Mouse (Mus musculus): ENCODE results near the gene Cgn. TPM values are rescaled to one million over a fixed set of nuclear protein-coding genes. Genes with fewer than 3 reads are reported as not detected.

Cgn gene
- under 1 TPM; 0.12 to 0.13 TPM for total RNA-seq (2021)
- long read RNA-seq, experiment 1, result 0 reads
- long read RNA-seq, experiment 2, result 0 reads

DNA sequence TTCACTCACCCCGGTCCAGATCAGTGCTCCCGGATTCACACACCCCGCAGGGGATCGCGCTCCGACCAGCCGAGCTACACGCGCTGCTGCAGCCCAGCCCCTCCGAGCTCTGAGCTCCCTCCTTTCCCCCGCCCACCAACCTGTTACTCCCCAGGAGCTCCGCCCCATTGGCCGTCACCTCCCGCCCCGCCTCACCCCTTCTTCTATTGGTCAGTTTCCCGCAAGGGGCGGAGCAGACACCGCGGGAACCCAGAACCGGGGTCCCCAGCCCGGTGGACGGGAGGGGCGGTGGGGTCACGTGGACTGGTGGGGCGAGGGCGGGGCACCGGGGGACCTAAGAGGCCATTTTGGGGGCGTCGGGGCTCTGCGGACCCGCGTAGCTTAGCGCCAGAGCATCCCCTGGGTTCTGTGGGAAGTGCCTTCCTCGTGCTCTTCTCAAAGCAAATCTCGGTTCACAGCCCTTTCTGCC lies at the start of gene Cgn:
Gene Cgn (minus strand): TSS at position 126 of the 469 bp plus-strand sequence.
- DNase-seq, result peak; percentile 78 to 85
- intact Hi-C loops (cut with DNase I), result no loop called here

DNA sequence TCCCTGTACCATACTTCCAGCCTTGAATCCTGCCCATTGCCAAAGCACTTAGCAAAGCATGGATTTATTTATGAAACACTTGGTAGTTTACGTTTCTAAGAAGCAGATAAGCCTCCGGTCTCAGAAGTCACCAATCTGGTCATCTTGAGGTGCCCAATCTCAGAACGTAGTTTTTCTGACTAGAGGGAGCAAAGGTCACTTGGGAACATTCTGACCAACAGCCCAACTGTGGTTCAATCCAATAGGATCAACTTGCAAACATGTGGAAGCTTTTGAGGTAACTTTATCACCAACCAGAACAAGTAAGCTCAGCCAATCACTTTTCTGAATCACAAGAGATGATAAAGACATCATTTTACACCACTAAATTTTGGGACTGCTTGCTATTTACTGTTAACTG lies 49.1 kb upstream of the Cgn start:
- intact Hi-C loops (cut with DNase I), result no loop called here
- DNase-seq, result no peak

DNA sequence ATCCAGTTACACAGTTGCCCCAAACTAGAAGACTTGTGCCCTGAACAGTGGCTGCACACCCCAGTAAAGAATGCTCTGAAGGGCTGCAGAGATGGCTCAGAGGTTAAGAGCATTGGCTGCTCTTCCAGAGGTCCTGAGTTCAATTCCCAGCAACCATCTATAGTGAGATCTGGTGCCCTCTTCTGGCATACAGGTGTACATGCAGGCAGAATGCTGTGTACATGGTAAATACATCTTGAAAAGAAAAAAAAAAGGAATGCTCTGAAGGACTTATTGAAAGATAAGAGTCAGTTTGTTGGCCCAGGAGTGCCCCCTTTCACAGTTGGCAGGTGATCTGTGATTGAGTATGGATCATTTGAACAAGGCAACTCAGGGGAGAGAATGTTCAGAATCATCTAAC lies 47.1 kb upstream of the Cgn start:
- intact Hi-C loops (cut with DNase I), result no loop called here
- DNase-seq, result no peak

DNA sequence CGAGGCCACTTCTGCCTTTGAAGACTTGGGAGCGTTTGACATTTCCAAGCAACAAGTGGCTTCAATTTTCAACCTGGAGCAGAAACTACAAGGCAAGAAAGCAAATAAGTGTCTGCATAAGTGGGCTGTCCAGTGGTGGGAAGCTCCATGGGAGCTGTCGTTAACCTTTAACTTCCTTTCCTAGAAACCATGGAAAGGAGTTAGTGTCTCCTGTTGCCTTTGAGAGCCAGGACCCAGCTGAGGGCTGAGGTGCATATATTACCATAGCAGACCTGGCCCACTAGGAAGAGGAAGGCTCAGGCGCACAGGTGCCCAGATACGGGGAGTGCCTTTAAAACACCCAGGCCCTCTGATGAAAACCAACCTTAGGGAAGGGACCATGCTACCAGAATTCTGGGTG lies 46.4 kb upstream of the Cgn start:
- no peak for DNase-seq
- intact Hi-C loops (cut with DNase I), result no loop called here

DNA sequence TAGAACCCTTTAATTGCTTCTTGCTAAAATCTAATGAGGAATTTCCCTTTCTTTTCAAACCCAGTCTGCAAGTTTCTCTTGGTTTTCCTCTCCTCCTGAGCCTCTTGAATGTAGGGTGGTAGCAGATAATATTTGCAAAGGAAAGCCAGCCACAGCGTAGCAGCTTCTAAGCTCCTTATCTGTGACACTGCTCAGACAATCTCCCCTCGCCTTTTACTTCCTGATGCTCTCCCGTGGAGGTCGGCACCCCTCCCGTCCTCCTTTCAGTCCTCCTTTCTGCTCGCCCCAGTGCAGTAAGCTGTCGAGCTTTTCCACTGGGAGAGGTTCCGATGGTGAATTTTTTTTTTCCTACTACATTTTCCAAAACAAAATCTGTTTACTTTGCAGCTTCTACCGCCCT lies 45.8 kb upstream of the Cgn start:
- DNase-seq, result no peak
- intact Hi-C loops (cut with DNase I), result no loop called here

DNA sequence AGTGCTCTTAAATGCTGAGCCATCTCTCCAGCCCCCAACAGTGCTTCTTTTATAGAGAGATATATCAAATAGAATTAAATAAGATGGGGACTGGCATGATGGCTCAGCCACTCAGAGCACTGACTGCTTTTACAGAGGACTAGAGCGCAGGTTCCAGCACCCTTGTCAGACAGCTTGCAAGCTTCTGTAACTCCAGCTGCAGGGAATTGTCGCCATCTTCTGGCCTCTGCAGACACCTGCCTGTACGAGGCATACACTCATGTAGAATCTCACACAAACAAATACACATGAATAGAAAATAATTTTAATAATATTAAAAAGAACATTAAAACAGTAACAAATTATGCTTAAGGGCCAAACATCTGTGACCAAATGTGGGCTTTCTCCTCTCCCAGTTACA lies 37.8 kb upstream of the Cgn start:
- no peak for DNase-seq
- intact Hi-C loops (cut with DNase I), result no loop called here

DNA sequence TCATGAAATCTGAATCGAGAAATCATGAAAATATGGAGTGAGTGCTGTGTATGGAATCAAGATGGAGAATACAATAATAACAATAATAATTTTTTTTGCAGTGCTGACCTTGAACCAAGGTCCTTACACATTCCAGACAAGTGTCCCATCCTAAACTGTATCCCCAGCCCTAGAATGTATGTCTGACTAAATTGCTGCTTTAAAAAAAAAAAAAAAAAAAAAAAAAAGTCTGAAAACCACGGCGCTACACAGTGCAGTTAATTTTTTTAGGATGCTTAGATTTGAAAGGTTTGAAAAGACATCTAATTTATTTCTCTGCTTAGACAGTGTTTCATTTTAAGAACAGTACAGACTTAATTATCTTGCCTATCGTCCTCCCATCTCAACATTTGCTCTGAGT lies 35.8 kb upstream of the Cgn start:
- intact Hi-C loops (cut with DNase I), result no loop called here
- DNase-seq, result no peak

DNA sequence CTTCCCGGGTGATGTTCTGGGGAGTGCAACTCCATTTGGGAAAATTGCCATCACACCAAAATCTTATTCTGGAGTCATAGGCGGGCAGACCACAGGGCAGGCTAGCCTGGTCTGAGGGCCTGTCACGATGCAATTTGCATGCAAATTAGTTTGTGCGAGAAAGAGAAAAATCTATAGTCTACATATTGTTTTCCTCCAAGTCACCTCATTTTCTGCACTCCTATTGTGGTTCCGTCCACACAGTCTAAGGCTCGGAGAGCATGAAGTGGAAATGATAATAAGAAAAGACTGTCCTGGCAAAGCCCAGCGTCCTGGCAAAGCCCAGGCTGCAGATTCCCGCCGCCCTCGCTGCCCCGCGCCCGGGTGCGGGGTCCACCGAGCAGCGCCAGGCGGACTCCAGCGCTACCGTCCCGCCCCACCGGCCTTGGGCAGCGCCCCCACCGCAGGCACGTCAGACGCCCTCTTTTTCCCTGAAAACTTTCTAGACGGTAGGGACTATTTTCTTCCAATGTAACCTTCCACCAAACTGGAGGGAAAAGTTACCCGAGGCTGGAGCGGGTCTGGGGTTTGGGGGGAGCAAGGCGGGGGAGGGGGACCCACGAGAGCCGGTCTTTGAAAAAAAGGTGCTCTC lies 34.8 kb upstream of the Cgn start:
- intact Hi-C loops (cut with DNase I), result no loop called here
- peak; percentile 18 to 38 for DNase-seq

DNA sequence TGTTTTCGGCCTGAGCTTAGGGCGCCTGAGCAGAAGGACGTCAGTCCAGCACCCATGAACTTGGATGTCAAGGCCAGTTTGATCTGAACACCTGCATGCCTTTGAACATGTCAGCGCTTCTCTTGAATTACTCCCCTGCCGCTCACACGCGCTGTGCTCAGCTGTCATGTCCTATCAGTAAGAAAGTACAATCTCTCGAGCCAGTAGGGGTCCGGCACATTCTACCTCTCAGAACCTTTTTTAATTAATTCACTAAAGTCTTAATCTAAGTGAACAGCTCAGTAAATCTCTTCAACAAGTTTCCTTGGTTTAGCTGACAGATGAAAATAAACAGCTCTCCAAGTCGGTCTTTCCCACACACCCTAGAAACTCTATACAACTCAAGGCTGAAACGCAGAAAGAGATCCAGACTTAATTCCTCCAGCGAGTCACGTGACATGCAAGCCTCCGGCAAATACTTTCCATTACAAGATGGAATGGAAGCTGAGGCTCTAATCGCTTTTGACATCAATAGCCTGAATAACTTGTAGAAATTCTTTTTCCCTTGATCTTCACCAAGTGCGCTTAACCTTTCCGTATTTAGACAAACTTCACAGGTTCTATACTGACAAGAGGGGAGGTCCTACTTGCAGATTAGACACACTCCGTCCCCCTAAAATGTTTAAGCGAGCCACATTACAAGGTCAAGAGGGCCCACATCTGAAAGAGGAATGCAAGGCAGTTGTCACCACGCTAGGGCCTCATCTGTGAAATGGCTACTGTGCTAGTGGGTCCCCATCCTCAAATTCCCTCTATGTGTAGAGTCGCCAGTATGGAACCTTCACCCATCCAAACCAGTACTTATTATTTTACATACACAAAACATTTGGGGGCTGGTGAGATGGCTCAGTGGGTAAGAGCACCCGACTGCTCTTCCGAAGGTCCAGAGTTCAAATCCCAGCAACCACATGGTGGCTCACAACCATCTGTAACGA lies 33.4 kb upstream of the Cgn start:
- DNase-seq, result no peak
- intact Hi-C loops (cut with DNase I), result no loop called here

DNA sequence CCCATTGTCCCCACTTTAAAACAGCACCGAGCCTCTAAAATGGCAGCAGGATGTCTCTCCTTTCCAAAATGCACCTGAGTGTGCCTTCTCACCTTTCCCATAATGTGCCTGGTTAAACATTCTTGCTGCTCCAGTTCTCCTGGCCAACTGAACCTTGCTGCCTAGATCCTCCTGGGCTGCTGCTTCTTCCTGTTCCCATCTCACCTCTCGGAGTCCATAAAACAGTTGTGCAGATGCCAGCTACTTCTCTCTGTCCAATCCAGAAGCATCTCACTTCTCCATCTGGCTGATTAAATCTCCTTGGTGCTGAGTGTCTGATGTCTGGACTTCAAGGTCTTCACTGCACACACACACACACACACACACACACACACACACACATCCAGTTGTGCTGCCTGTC lies 31.4 kb upstream of the Cgn start:
- no peak for DNase-seq
- intact Hi-C loops (cut with DNase I), result no loop called here

DNA sequence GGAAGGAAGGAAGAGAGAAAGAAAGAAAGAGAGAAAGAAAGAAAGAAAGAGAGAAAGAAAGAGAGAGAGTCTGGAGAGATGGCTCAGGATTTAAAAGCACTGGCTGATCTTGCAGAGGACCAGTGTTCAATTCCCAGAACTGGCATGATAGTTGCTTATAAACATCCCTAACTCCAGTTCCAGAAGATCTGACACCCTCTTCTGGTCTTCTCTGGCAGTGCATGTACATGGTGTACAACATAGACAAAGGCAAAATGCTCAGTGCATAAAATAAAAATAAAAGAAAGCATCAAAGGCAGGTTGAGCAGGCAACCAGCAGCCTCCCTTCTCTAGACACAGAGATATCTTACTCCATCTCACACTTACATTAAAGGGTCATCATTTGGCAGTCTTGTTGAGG lies 29.3 kb upstream of the Cgn start:
- no peak for DNase-seq
- intact Hi-C loops (cut with DNase I), result no loop called here

DNA sequence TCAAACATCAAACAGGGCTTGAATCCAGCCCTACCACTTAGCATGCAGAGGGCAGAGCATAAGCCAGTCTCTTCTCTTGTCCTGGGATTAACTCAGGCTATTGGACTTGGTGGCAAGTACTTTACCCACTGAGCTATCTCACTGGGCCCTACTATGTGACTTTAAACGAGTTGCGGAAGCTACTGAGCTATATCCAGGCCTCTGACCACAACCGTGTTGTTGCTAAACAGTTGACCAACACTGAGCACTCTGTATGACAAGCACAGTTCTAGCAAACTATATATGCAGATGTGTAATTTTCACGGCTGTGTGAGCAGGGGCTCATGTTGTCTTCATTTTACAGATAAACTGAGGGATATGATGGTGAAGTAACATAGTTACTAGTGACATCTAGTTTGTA lies 28.4 kb upstream of the Cgn start:
- no peak for DNase-seq
- intact Hi-C loops (cut with DNase I), result loop anchor here (5.0 kb wide), 1 partner anchor 33 kb away; no protein-coding TSS in a partner anchor

DNA sequence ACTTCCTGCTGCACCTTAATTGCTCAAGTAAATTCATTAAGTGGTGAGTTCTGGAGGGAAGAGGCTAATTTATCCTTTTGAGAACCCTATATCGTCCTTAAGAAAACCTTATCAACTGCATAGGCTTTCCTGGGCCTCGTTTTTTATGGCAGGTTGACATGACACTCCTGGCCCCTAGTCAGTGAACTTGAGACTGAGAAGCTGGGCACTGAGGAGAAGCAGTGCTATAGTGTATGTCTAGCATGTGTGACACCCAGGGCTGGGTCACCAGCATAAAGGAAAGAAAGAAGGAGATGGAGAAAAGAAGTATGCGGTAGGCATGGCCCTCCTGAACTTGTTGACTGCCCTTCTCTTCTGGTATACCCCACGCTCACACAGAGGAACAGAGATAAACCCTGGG lies 27.8 kb upstream of the Cgn start:
- intact Hi-C loops (cut with DNase I), result loop anchor here (5.0 kb wide), 1 partner anchor 33 kb away; no protein-coding TSS in a partner anchor
- DNase-seq, result no peak

DNA sequence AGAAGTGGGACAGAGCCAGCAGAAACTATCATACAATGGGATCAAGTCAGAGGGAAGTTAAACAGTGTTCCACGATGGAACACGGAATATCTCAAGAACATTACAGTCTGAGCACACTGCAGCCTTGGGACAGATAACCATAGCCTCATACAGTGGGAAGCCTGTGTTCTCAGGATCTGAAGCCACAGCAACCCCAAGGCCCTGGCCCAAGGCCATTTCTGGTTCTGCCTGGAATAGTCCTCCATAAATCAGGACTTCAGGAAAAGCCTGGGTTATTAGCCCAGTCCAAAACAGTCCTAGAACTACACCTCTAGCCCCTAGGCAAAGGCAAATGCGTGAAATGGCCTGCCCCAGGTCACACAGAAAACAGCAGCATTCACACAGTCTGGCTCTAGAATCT lies 27.4 kb upstream of the Cgn start:
- intact Hi-C loops (cut with DNase I), result loop anchor here (5.0 kb wide), 1 partner anchor 34 kb away; no protein-coding TSS in a partner anchor

DNA sequence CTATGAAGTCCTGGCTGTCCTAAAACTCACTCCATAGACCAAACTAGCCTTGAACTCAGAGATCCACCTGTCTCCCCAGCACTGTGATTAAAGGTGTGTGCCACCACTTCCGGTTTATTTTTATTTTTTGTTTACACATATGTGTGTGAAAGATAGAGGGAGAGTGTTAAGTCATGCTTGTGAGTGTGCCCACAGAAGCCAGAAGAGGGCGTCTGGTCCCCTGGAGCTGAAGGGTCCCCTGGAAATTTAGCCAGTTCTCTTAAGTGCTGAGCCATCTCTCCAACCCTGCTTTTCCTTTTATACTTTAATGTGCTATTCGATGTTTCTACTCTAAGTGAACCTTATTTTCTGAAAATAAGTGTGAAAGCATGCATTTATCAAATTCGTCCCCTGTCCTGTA lies 25.3 kb upstream of the Cgn start:
- no peak for DNase-seq
- intact Hi-C loops (cut with DNase I), result loop anchor here (5.0 kb wide), 1 partner anchor 36 kb away; no protein-coding TSS in a partner anchor

More for the DNA sequence above, 27.4 kb upstream of the Cgn start:
- DNase-seq, result no peak

DNA sequence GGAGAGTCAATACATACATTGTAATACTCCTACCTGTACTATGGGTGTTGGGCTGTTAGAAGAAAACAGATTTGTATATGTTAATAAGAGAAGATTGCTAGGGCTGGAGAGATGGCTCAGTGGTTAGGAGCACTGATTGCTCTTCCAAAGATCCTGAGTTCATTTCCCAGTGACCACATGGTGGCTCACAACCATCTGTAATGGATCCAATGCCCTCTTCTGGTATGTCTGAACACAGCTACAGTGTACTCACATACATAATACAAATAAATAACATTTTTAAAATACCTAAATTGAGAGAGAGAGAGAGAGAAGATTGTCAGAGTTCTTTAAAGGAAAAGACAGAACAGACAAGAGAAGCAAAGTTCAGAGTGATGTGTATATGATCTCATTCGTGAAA lies 22.0 kb upstream of the Cgn start:
- no peak for DNase-seq
- intact Hi-C loops (cut with DNase I), result no loop called here

DNA sequence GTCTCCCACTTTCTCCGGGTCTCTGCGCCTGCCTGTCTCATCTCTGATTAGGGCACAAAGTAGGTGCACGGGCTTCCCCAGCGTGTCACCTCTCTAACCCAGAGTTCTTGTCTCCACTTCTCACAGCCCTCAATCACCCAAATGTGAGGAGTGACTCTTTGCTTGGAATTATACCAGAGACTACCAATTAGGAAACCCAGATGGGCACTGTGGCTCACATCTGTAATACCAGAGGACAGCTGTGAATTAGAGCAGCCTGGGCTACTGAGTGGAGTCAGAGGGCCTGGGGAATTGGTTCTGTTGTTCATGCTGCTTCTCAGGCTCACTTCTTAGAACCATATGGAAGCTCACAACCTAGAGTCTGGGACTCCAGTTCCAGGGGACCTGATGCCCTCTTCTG lies 18.7 kb upstream of the Cgn start:
- intact Hi-C loops (cut with DNase I), result no loop called here
- DNase-seq, result no peak

DNA sequence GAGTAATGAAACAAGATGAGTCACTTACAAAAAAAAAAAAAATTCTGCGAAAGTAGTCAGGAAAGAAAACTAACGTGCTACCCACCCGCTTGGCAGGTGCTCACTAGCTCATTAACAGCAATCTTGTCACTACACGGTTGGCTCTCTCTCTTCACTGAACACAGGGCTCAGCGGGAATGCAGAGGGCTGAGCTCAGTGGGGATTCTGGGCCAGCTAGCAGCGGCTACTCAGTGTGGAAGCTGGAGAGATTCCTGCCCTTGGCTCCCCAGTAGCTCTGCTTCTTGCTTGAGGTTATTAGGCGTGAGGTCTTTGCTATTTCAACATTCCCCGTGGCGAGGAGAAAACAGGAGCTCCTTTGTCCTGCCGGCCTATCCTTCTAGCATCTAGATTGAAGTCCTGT lies 17.9 kb upstream of the Cgn start:
- peak; percentile 28 to 30 for DNase-seq
- intact Hi-C loops (cut with DNase I), result no loop called here

DNA sequence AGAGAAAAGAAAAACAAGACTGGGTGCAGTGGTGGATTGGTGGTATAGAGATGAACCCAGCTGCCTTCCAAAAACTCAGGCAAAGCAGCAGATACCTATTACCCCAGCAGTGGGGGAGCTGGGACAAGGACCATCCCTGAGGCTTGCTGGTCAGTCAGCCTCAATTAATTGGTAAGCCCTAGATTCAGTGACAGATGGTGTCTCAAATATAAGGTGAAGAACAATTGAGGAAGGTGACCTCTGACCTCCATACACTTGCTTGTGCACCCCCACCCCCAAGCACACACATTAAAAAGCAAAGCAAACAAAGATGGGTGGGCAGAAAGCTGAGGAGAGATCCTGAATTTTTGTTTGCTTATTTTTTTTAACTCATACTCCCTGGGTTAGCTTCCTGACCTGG lies 9.9 kb upstream of the Cgn start:
- no peak for DNase-seq
- intact Hi-C loops (cut with DNase I), result no loop called here

DNA sequence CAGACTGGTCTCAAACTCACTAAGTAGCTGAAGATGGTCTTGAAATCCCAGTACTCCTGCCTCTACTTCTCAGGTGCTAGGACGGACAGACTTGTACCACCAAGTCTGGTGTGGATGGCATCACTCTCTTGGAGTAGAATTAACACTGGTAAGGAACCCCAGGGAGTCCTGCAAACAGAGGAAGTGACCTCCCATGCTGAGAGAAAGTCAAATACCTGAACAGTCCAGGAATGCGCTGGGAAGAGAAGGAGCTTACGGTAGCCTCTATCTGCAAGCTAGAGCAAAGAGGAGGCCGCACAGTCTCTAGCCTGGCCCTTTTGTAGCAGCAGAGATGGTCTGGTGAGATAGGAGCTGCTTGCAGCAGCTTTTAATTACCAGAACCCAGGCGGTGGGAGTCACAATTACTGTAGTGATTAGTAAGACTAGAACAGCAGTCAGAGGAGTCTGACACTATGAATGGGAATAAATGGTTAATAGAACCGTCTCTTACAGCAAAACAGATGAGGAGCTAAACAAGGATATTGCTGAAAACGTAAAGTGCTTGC lies 9.4 kb upstream of the Cgn start:
- DNase-seq, result no peak
- intact Hi-C loops (cut with DNase I), result no loop called here

DNA sequence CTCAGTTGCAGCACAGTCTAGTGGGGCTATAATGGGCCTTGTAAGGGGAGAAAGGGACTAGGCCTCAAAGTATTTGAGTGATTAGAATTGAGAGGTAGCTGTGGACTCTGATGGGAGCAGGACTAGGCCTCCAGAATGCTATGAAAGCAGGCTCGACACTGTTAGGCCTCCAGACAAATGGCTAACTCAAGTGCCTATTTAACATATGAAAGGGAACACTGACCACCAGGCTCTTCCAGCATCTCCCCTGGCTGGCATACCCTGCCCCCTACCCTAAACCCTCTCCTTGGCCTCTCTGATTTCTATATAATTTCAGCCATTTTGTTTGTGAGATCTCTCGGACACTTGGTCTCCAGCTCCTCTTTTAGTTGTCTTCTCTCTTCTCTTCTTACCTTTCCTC lies 8.1 kb upstream of the Cgn start:
- DNase-seq, result no peak
- intact Hi-C loops (cut with DNase I), result no loop called here

Data from gastrocnemius, postnatal 36 days (tissue).